Mouse (Mus musculus): ENCODE measurements around the gene Gm8332. TPM values are rescaled to one million over a fixed set of nuclear protein-coding genes. Genes with fewer than 3 reads are reported as not detected.

Gm8332 gene
- total RNA-seq, 1 experiment = 141 TPM

GRCm38 (mm10) chr12:88202856-88203255 lies 47.0 kb downstream of the Gm8332 start:
- Histone ChIP-seq H3K4me3 (ENCODE audit: insufficient read depth in 1 of 2, low read depth in 1 of 2, low read length in 2 of 2, poor library complexity in 1 of 2, severe bottlenecking in 1 of 2) (no peak overlapping the region), H3K9me3 (ENCODE audit: control insufficient read depth, insufficient read depth, low read depth, low read length) (no peaks in the 10 kb centered on the region), H3K36me3 (ENCODE audit: control insufficient read depth, insufficient read depth, low read length, poor library complexity, severe bottlenecking) (no peaks in the 10 kb centered on the region), H3K4me1 (ENCODE audit: control insufficient read depth in 2 of 2, insufficient read depth in 2 of 2, low read length in 2 of 2, poor library complexity in 1 of 2) (no peaks in the 10 kb centered on the region), H3K27ac (ENCODE audit: insufficient read depth, low read depth, low read length, poor library complexity, severe bottlenecking) (no peak overlapping the region), H3K9ac (ENCODE audit: insufficient read depth, low read depth, low read length, poor library complexity, severe bottlenecking) (no peak overlapping the region)
- no peak for DNase-seq (ENCODE audit: low read depth, low spot score)
- no peak for TF ChIP-seq CHD2 (IDR thresholded peaks at IDR 0.05; ENCODE audit: low read depth, low read length)
- TF ChIP-seq MAFK (IDR thresholded peaks at IDR 0.05; ENCODE audit: insufficient read depth, low read depth, low read length) = no peak
- no peak; the same call in 1 of the 2 replicates for TF ChIP-seq ZC3H11A (IDR thresholded peaks at IDR 0.05; ENCODE audit: borderline replicate concordance, low read depth, low read length)
- TF ChIP-seq HCFC1 (IDR thresholded peaks at IDR 0.05; ENCODE audit: borderline replicate concordance, insufficient read depth, low read length) = no peak
- TF ChIP-seq ZNF384 (IDR thresholded peaks at IDR 0.05; ENCODE audit: low read depth, low read length) = no peak
- in situ Hi-C loops (cut with MboI; ENCODE audit: low sequenced_read_pairs in 2 of 2, unreplicated experiment in 2 of 2) = no loop called here

Other genes starting within 250 kb of the Gm8332 start
- gene Gm2075, start 238.3 kb downstream of the Gm8332 start, total RNA-seq (2012; rRNA removed) = not detected in 2 replicates
- gene Gm6803, start 231.3 kb downstream of the Gm8332 start, total RNA-seq (2012; rRNA removed) = not detected in 2 replicates
- 3.2 and 3.3 TPM in 2 replicates for gene Gm2056, start 223.1 kb downstream of the Gm8332 start, total RNA-seq (2012; rRNA removed)
- gene Gm16368, start 166.4 kb downstream of the Gm8332 start, total RNA-seq (2012; rRNA removed) = 3.9 and 5.3 TPM in 2 replicates
- gene Gm10436, start 68.0 kb downstream of the Gm8332 start, total RNA-seq (2012; rRNA removed) = 0.42 TPM in 1 of 2 replicates, not detected in the other
- 46.1 and 56.0 TPM in 2 replicates for gene Gm5662, start 24.4 kb upstream of the Gm8332 start, total RNA-seq (2012; rRNA removed)
- 32.3 and 39.8 TPM in 2 replicates for gene Gm5039, start 73.9 kb upstream of the Gm8332 start, total RNA-seq (2012; rRNA removed)
- 16.3 and 17.4 TPM in 2 replicates for gene Adck1, start 110.5 kb upstream of the Gm8332 start, total RNA-seq (2012; rRNA removed)